Mouse (Mus musculus): Measurements from ENCODE around the gene Grasp.

The Grasp gene

GRCm38 (mm10) chr15:101194951-101195823, 28.8 kb upstream of the Grasp start:
- DNase-seq (ENCODE audit: low spot score in 2 of 2), result no peak

GRCm38 (mm10) chr15:101196079-101196795, 27.8 kb upstream of the Grasp start:
- no peak for DNase-seq (ENCODE audit: low spot score in 2 of 2)

- DNase-seq (ENCODE audit: low spot score in 2 of 2), result no peak
Observed at GRCm38 (mm10) chr15:101196961-101197360, 27.0 kb upstream of the Grasp start.

GRCm38 (mm10) chr15:101197497-101198179, 26.4 kb upstream of the Grasp start:
- DNase-seq (ENCODE audit: low spot score in 2 of 2), result peak in 1 of 2 experiments; percentile 69

- DNase-seq (ENCODE audit: low spot score in 2 of 2), result peak in 1 of 2 experiments; percentile 56
Observed at GRCm38 (mm10) chr15:101198218-101198617, 25.8 kb upstream of the Grasp start.

GRCm38 (mm10) chr15:101198850-101199249, 25.1 kb upstream of the Grasp start:
- no peak for DNase-seq (ENCODE audit: low spot score in 2 of 2)

- DNase-seq (ENCODE audit: low spot score in 2 of 2), result no peak
Observed at GRCm38 (mm10) chr15:101200777-101201295, 23.2 kb upstream of the Grasp start.

- no peak for DNase-seq (ENCODE audit: low spot score in 2 of 2)
Observed at GRCm38 (mm10) chr15:101201414-101201813, 22.6 kb upstream of the Grasp start.

GRCm38 (mm10) chr15:101203673-101204072, 20.3 kb upstream of the Grasp start:
- no peak for DNase-seq (ENCODE audit: low spot score in 2 of 2)

- DNase-seq (ENCODE audit: low spot score in 2 of 2), result peak in 1 of 2 experiments; percentile 55
Observed at GRCm38 (mm10) chr15:101204781-101205180, 19.2 kb upstream of the Grasp start.

GRCm38 (mm10) chr15:101210228-101210627, 13.8 kb upstream of the Grasp start:
- DNase-seq (ENCODE audit: low spot score in 2 of 2), result no peak

- no peak for DNase-seq (ENCODE audit: low spot score in 2 of 2)
Observed at GRCm38 (mm10) chr15:101210998-101211613, 12.9 kb upstream of the Grasp start.

GRCm38 (mm10) chr15:101212435-101212834, 11.6 kb upstream of the Grasp start:
- no peak for DNase-seq (ENCODE audit: low spot score in 2 of 2)

GRCm38 (mm10) chr15:101215136-101215535, 8.9 kb upstream of the Grasp start:
- no peak for DNase-seq (ENCODE audit: low spot score in 2 of 2)

- DNase-seq (ENCODE audit: low spot score in 2 of 2), result no peak
Observed at GRCm38 (mm10) chr15:101216036-101216435, 8.0 kb upstream of the Grasp start.

GRCm38 (mm10) chr15:101220905-101221297, 3.1 kb upstream of the Grasp start:
- DNase-seq (ENCODE audit: low spot score in 2 of 2), result no peak

- peak; percentile 82 to 88 for DNase-seq (ENCODE audit: low spot score in 2 of 2)
Observed at GRCm38 (mm10) chr15:101221298-101222104, 2.5 kb upstream of the Grasp start.

GRCm38 (mm10) chr15:101222897-101223482, 998 bp upstream of the Grasp start:
- DNase-seq (ENCODE audit: low spot score in 2 of 2), result no peak

GRCm38 (mm10) chr15:101223596-101223995, 392 bp upstream of the Grasp start:
- no peak for DNase-seq (ENCODE audit: low spot score in 2 of 2)

- DNase-seq (ENCODE audit: low spot score in 2 of 2), result no peak
Observed at GRCm38 (mm10) chr15:101224977-101225376, 989 bp downstream of the Grasp start.

Measured in urinary bladder, adult 18-20 months (tissue).